Mouse (Mus musculus) embryo, embryonic 11.5 days (tissue): ENCODE measurements at regions not wholly inside any gene's neighbourhood (a gene's known extent, or its start where the extent isn't known, plus 50 kb on each side); places are given as distances from the start of the nearest gene placed in this dataset.

Source experiments
- DNase-seq: peaks from one replicate; pipeline ENCODE4 v3.0.0-alpha.2; 2012; ENCODE audit warnings: low read depth, low spot score

- no peak for DNase-seq
These were observed 227.7 kb downstream of the Otor start for GRCm38 (mm10) chr2:143305747-143306570.

GRCm38 (mm10) chr2:143306571-143306925, 228.3 kb downstream of the Otor start:
- DNase-seq = no peak

- DNase-seq = no peak
These were observed 220.5 kb upstream of the Pcsk2 start for GRCm38 (mm10) chr2:143325486-143325885.

GRCm38 (mm10) chr2:143332071-143332470, 213.9 kb upstream of the Pcsk2 start:
- no peak for DNase-seq

GRCm38 (mm10) chr2:143340364-143340763, 205.6 kb upstream of the Pcsk2 start:
- no peak for DNase-seq

GRCm38 (mm10) chr2:143364193-143364592, 181.8 kb upstream of the Pcsk2 start:
- no peak for DNase-seq

GRCm38 (mm10) chr2:143365976-143366375, 180.0 kb upstream of the Pcsk2 start:
- DNase-seq = no peak
